ENCODE assay signal across 19 mouse cellular contexts in genomic region chr5:104934148-104934547, GRCm38 (mm10). TPM values are rescaled to one million over a fixed set of nuclear protein-coding genes. Genes with fewer than 3 reads are reported as not detected.
A peak's percentile ranks its signal among the peaks of the same experiment; 100 is the strongest.
DNase-seq lines count a peak whose midpoint lies in the region; TF ChIP-seq lines count a peak whose summit lies in the region.
"Had no signal": no experiment of that assay in that cellular context is flagged by ENCODE, and none has a peak within 500 bp of the region (broad histone marks: within the 10 kb centered on the region; RNA-seq: fewer than 3 reads in every experiment).

No protein-coding gene starts in this region.

- H3K9ac ChIP-seq in CH12.LX (ENCODE audit: insufficient read depth, low read depth) = peak overlapping the region; percentile 5; the same call in 1 of the 2 replicates
- H3K9ac ChIP-seq: forebrain, embryonic 13.5 days; forebrain, postnatal 0 days; heart, embryonic 13.5 days; hindbrain, embryonic 15.5 days had no signal

- no peak overlapping the region for H3K4me3 ChIP-seq in heart, embryonic 10.5 days
- H3K4me3 ChIP-seq in CH12.LX (replicated peaks in 1 of 3; ENCODE audit: low read depth in 2 of 3, low read length in 2 of 3, poor library complexity in 1 of 3) = peak overlapping the region; percentile 58 to 74 (median 66)
- H3K4me3 ChIP-seq: embryonic facial prominence, embryonic 10.5 days; forebrain, embryonic 13.5 days; heart, embryonic 13.5 days; hindbrain, embryonic 15.5 days had no signal

- dilution Hi-C loops in CH12.LX (cut with MboI; ENCODE audit: extremely low pct_ligation_motif_present, extremely low pct_unique_long_range_greater_than_20kb, low sequenced_read_pairs) = no loop called here

- no peaks in the 10 kb centered on the region for H3K27me3 ChIP-seq in heart, embryonic 10.5 days (ENCODE audit: insufficient read depth, poor library complexity, severe bottlenecking)
- H3K27me3 ChIP-seq in CH12.LX (replicated peaks) = no peaks in the 10 kb centered on the region
- H3K27me3 ChIP-seq: forebrain, embryonic 13.5 days; heart, embryonic 13.5 days; hindbrain, embryonic 15.5 days had no signal

- no peak overlapping the region for H3K27ac ChIP-seq in heart, embryonic 10.5 days
- no peak overlapping the region for H3K27ac ChIP-seq in CH12.LX (ENCODE audit: insufficient read depth, low read depth)
- H3K27ac ChIP-seq: embryonic facial prominence, embryonic 10.5 days; forebrain, embryonic 13.5 days; heart, embryonic 13.5 days; hindbrain, embryonic 15.5 days had no signal

- no peaks in the 10 kb centered on the region for H3K4me1 ChIP-seq in heart, embryonic 10.5 days
- no peaks in the 10 kb centered on the region for H3K4me1 ChIP-seq in CH12.LX (ENCODE audit: control insufficient read depth in 1 of 2, insufficient read depth in 2 of 2)
- H3K4me1 ChIP-seq: embryonic facial prominence, embryonic 10.5 days; forebrain, embryonic 13.5 days; heart, embryonic 13.5 days; hindbrain, embryonic 15.5 days had no signal

- 82% methylated on average over 7 of the region's 7 CpGs for WGBS in heart, embryonic 10.5 days

- no peaks in the 10 kb centered on the region for H3K36me3 ChIP-seq in heart, embryonic 10.5 days
- peaks cover 0 to 2% of the 10 kb centered on the region in 2 experiments for H3K36me3 ChIP-seq in CH12.LX (replicated peaks in 1 of 2; ENCODE audit: control insufficient read depth in 1 of 2, insufficient read depth in 1 of 2, low read length in 1 of 2)
- H3K36me3 ChIP-seq: embryonic facial prominence, embryonic 10.5 days; heart, embryonic 13.5 days; hindbrain, embryonic 15.5 days had no signal

- no peak for TF ChIP-seq RAD21 in CH12.LX (IDR thresholded peaks at IDR 0.05; ENCODE audit: low read depth, low read length)

- TF ChIP-seq CTCF in CH12.LX (conservative IDR thresholded peaks at IDR 0.05 in 1 of 2, IDR thresholded peaks at IDR 0.05 in 1 of 2; ENCODE audit: low read depth in 2 of 2, low read length in 2 of 2) = no peak

- peak; percentile 84 for DNase-seq in heart, adult 11 months
- no peak for DNase-seq in heart, embryonic 10.5 days (ENCODE audit: low spot score)
- DNase-seq in CH12.LX (ENCODE audit: extremely low read depth) = peak; percentile 92
- peak; percentile 97 for DNase-seq in MN1 (ENCODE audit: low spot score)
- peak; percentile 49 for DNase-seq in ZHBTc4 (ENCODE audit: low read depth, low spot score)
- DNase-seq in natural killer cell, adult 2 months (ENCODE audit: low spot score in 2 of 2) = no peak
- DNase-seq in cerebellum, adult 18-20 months = no peak
- no peak for DNase-seq in layer of hippocampus, postnatal 36 days
- DNase-seq: adrenal gland, postnatal 10 days; cerebellum, adult 11-12 months; cerebellum, adult 9-11 months; cerebellum, postnatal 36 days; forebrain, postnatal 0 days; gastrocnemius, postnatal 14 days; heart, postnatal 36 days had no signal

- TF ChIP-seq EP300 in CH12.LX (IDR thresholded peaks at IDR 0.05; ENCODE audit: low read length) = no peak

- TF ChIP-seq POLR2A in CH12.LX (IDR thresholded peaks at IDR 0.05; ENCODE audit: low read depth, low read length) = peak; percentile 52

- H3K4me2 ChIP-seq in CH12.LX (ENCODE audit: insufficient read depth, low read depth, poor library complexity, severe bottlenecking) = no peak overlapping the region
- H3K4me2 ChIP-seq: forebrain, embryonic 13.5 days; heart, embryonic 13.5 days; hindbrain, embryonic 15.5 days had no signal

- H3K9me3 ChIP-seq in heart, embryonic 10.5 days = no peaks in the 10 kb centered on the region
- H3K9me3 ChIP-seq in CH12.LX (replicated peaks; ENCODE audit: low read length) = no peaks in the 10 kb centered on the region
- H3K9me3 ChIP-seq: hindbrain, embryonic 15.5 days had no signal

- in situ Hi-C loops in CH12.LX (cut with MboI; ENCODE audit: low pct_ligation_motif_present, low pct_unique_long_range_greater_than_20kb, low sequenced_read_pairs) = no loop called here

- no peaks in the 10 kb centered on the region for H3K79me2 ChIP-seq in CH12.LX (replicated peaks; ENCODE audit: control insufficient read depth, extremely low read depth, insufficient read depth, poor library complexity, severe bottlenecking)

TF ChIP-seq in CH12.LX, 34 proteins besides CTCF, POLR2A, EP300 and RAD21:
- TF ChIP-seq TBP (conservative IDR thresholded peaks at IDR 0.05; ENCODE audit: low read depth, low read length) (peak; percentile 53; the same call in 1 of the 2 replicates), HCFC1 (IDR thresholded peaks at IDR 0.05; ENCODE audit: low read depth, low read length) (peak; percentile 72), RCOR1 (conservative IDR thresholded peaks at IDR 0.05; ENCODE audit: low read depth, low read length) (no peak), CHD2 (IDR thresholded peaks at IDR 0.05; ENCODE audit: low read length) (peak; percentile 34; the same call in 1 of the 2 replicates), NELFE (IDR thresholded peaks at IDR 0.05; ENCODE audit: low read depth, low read length) (peak; percentile 26; the same call in 1 of the 2 replicates)
TF ChIP-seq in CH12.LX: peak in this region for 4.

RNA-seq across cellular contexts. Expression of gene Abcg3, which starts 48.4 kb away (rescaled TPM):
- 0.36 and 0.49 TPM in 2 replicates for polyA plus RNA-seq in heart, embryonic 10.5 days (2016; fragmentation: Nextera tagmentation; extraction: Ambion mirVana)
- total RNA-seq in CH12.LX (2012; rRNA removed) = not detected in 2 replicates
- total RNA-seq in CH12.LX (2014; rRNA removed) = not detected in 2 replicates
- 0.11 TPM in 1 of 2 replicates, not detected in the other for polyA plus RNA-seq in CH12.LX (2012; ENCODE audit: insufficient read length, low read depth)
- not detected for total RNA-seq in layer of hippocampus, postnatal 36 days (2021)

Comparison
In these comparisons a context has a peak if more than half of its experiments do, and no peak if none do; other contexts are left out.
1. DNase-seq: peak in heart, adult 11 months (single experiment), CH12.LX (single experiment), MN1 (single experiment) and ZHBTc4 (single experiment); none in heart, embryonic 10.5 days (single experiment), natural killer cell, adult 2 months (0 of 2), cerebellum, adult 18-20 months (0 of 2) and layer of hippocampus, postnatal 36 days (0 of 2).